Mouse (Mus musculus): ENCODE data around the gene Ndufa13. TPM values are rescaled to one million over a fixed set of nuclear protein-coding genes. Genes with fewer than 3 reads are reported as not detected.
A peak's percentile ranks its signal among the peaks of the same experiment; 100 is the strongest.

Gene Ndufa13
- polyA plus RNA-seq, 1 experiment = 135 TPM

GRCm38 (mm10) chr8:69897857-69898256 is 4.5 kb downstream of the Ndufa13 start:
- peaks cover 31% of the 10 kb centered on the region for H3K79me3 ChIP-seq (ENCODE audit: low read depth)
- no peak overlapping the region for H3K4me3 ChIP-seq (ENCODE audit: insufficient read depth, poor library complexity, severe bottlenecking)
- no peaks in the 10 kb centered on the region for H3K27me3 ChIP-seq (ENCODE audit: control insufficient read depth, insufficient read depth, insufficient read length)
- no peak overlapping the region for H3ac ChIP-seq (ENCODE audit: control insufficient read depth, insufficient read length, low read depth)
- peaks cover 59% of the 10 kb centered on the region for H3K79me2 ChIP-seq (ENCODE audit: control insufficient read depth, insufficient read depth)
- H3K36me3 ChIP-seq (ENCODE audit: control insufficient read depth, insufficient read depth) = peaks cover 16% of the 10 kb centered on the region
- TF ChIP-seq CEBPB (IDR thresholded peaks at IDR 0.05; ENCODE audit: low read depth) (no peak), FOSL1 (IDR thresholded peaks at IDR 0.05; ENCODE audit: insufficient read depth, low read length, poor library complexity, severe bottlenecking) (no peak), USF1 (IDR thresholded peaks at IDR 0.05; ENCODE audit: low read depth) (no peak), CTCF (IDR thresholded peaks at IDR 0.05; ENCODE audit: control insufficient read depth, insufficient read depth, insufficient read length) (no peak), MYOD1 (IDR thresholded peaks at IDR 0.05; ENCODE audit: control insufficient read depth, insufficient read length, low read depth) (no peak), MAX (IDR thresholded peaks at IDR 0.05) (no peak), MYOG (IDR thresholded peaks at IDR 0.05; ENCODE audit: control insufficient read depth, extremely low read depth, insufficient read length) (no peak)

- H3K79me2 ChIP-seq (ENCODE audit: control insufficient read depth, insufficient read depth) = peaks cover 54% of the 10 kb centered on the region
- H3K4me3 ChIP-seq (ENCODE audit: insufficient read depth, poor library complexity, severe bottlenecking) = no peak overlapping the region
- H3ac ChIP-seq (ENCODE audit: control insufficient read depth, insufficient read length, low read depth) = no peak overlapping the region
- peaks cover 16% of the 10 kb centered on the region for H3K36me3 ChIP-seq (ENCODE audit: control insufficient read depth, insufficient read depth)
- TF ChIP-seq FOSL1 (IDR thresholded peaks at IDR 0.05; ENCODE audit: insufficient read depth, low read length, poor library complexity, severe bottlenecking) (no peak), MYOG (IDR thresholded peaks at IDR 0.05; ENCODE audit: control insufficient read depth, extremely low read depth, insufficient read length) (no peak), USF1 (IDR thresholded peaks at IDR 0.05; ENCODE audit: low read depth) (no peak), MYOD1 (IDR thresholded peaks at IDR 0.05; ENCODE audit: control insufficient read depth, insufficient read length, low read depth) (no peak), CTCF (IDR thresholded peaks at IDR 0.05; ENCODE audit: control insufficient read depth, insufficient read depth, insufficient read length) (no peak), MAX (IDR thresholded peaks at IDR 0.05) (no peak), CEBPB (IDR thresholded peaks at IDR 0.05; ENCODE audit: low read depth) (no peak)
- H3K27me3 ChIP-seq (ENCODE audit: control insufficient read depth, insufficient read depth, insufficient read length) = no peaks in the 10 kb centered on the region
- peaks cover 28% of the 10 kb centered on the region for H3K79me3 ChIP-seq (ENCODE audit: low read depth)
Observed at GRCm38 (mm10) chr8:69895772-69896451, 6.4 kb downstream of the Ndufa13 start.

GRCm38 (mm10) chr8:69894836-69895332 is 7.5 kb downstream of the Ndufa13 start:
- Histone ChIP-seq H3ac (ENCODE audit: control insufficient read depth, insufficient read length, low read depth) (no peak overlapping the region), H3K4me3 (ENCODE audit: insufficient read depth, poor library complexity, severe bottlenecking) (no peak overlapping the region), H3K79me3 (ENCODE audit: low read depth) (peaks cover 22% of the 10 kb centered on the region), H3K36me3 (ENCODE audit: control insufficient read depth, insufficient read depth) (peaks cover 16% of the 10 kb centered on the region), H3K79me2 (ENCODE audit: control insufficient read depth, insufficient read depth) (peaks cover 44% of the 10 kb centered on the region), H3K27me3 (ENCODE audit: control insufficient read depth, insufficient read depth, insufficient read length) (no peaks in the 10 kb centered on the region)
- no peak for TF ChIP-seq MAX (IDR thresholded peaks at IDR 0.05)
- TF ChIP-seq MYOG (IDR thresholded peaks at IDR 0.05; ENCODE audit: control insufficient read depth, extremely low read depth, insufficient read length) = no peak
- TF ChIP-seq CTCF (IDR thresholded peaks at IDR 0.05; ENCODE audit: control insufficient read depth, insufficient read depth, insufficient read length) = no peak
- no peak for TF ChIP-seq USF1 (IDR thresholded peaks at IDR 0.05; ENCODE audit: low read depth)
- no peak for TF ChIP-seq MYOD1 (IDR thresholded peaks at IDR 0.05; ENCODE audit: control insufficient read depth, insufficient read length, low read depth)
- no peak for TF ChIP-seq FOSL1 (IDR thresholded peaks at IDR 0.05; ENCODE audit: insufficient read depth, low read length, poor library complexity, severe bottlenecking)
- no peak for TF ChIP-seq CEBPB (IDR thresholded peaks at IDR 0.05; ENCODE audit: low read depth)

- Histone ChIP-seq H3ac (ENCODE audit: control insufficient read depth, insufficient read length, low read depth) (no peak overlapping the region), H3K79me2 (ENCODE audit: control insufficient read depth, insufficient read depth) (peaks cover 33% of the 10 kb centered on the region), H3K4me3 (ENCODE audit: insufficient read depth, poor library complexity, severe bottlenecking) (no peak overlapping the region), H3K27me3 (ENCODE audit: control insufficient read depth, insufficient read depth, insufficient read length) (no peaks in the 10 kb centered on the region), H3K36me3 (ENCODE audit: control insufficient read depth, insufficient read depth) (peaks cover 16% of the 10 kb centered on the region), H3K79me3 (ENCODE audit: low read depth) (peaks cover 17% of the 10 kb centered on the region)
- TF ChIP-seq USF1 (IDR thresholded peaks at IDR 0.05; ENCODE audit: low read depth) = no peak
- no peak for TF ChIP-seq CEBPB (IDR thresholded peaks at IDR 0.05; ENCODE audit: low read depth)
- TF ChIP-seq MYOD1 (IDR thresholded peaks at IDR 0.05; ENCODE audit: control insufficient read depth, insufficient read length, low read depth) = no peak
- no peak for TF ChIP-seq FOSL1 (IDR thresholded peaks at IDR 0.05; ENCODE audit: insufficient read depth, low read length, poor library complexity, severe bottlenecking)
- TF ChIP-seq MAX (IDR thresholded peaks at IDR 0.05) = no peak
- TF ChIP-seq CTCF (IDR thresholded peaks at IDR 0.05; ENCODE audit: control insufficient read depth, insufficient read depth, insufficient read length) = no peak
- TF ChIP-seq MYOG (IDR thresholded peaks at IDR 0.05; ENCODE audit: control insufficient read depth, extremely low read depth, insufficient read length) = no peak
Observed at GRCm38 (mm10) chr8:69893863-69894262, 8.5 kb downstream of the Ndufa13 start.

GRCm38 (mm10) chr8:69890813-69891241 is 11.5 kb downstream of the Ndufa13 start:
- Histone ChIP-seq H3K4me3 (ENCODE audit: insufficient read depth, poor library complexity, severe bottlenecking) (no peak overlapping the region), H3K79me2 (ENCODE audit: control insufficient read depth, insufficient read depth) (peaks cover 3% of the 10 kb centered on the region), H3ac (ENCODE audit: control insufficient read depth, insufficient read length, low read depth) (no peak overlapping the region), H3K27me3 (ENCODE audit: control insufficient read depth, insufficient read depth, insufficient read length) (peaks cover 11% of the 10 kb centered on the region), H3K79me3 (ENCODE audit: low read depth) (no peaks in the 10 kb centered on the region), H3K36me3 (ENCODE audit: control insufficient read depth, insufficient read depth) (peaks cover 13% of the 10 kb centered on the region)
- TF ChIP-seq USF1 (IDR thresholded peaks at IDR 0.05; ENCODE audit: low read depth) (no peak), CTCF (IDR thresholded peaks at IDR 0.05; ENCODE audit: control insufficient read depth, insufficient read depth, insufficient read length) (peak; percentile 16)

All from C2C12 (cell line).